Mouse (Mus musculus) thymus, adult 2 months (tissue): Measurements from ENCODE around the gene Il17rd.

Experiments
- CTCF ChIP-seq: fragments of 200-500 bp; IDR thresholded peaks from 2 replicates; pipeline ENCODE4 v1.5.1; 2012; ENCODE audit warnings: mild to moderate bottlenecking, control low read depth, low read length, moderate library complexity, borderline replicate concordance; ENCODE audit not compliant: control insufficient read depth, poor library complexity, insufficient read depth; ENCODE audit errors: extremely low read depth
- POLR2A ChIP-seq: fragments of 200-500 bp; IDR thresholded peaks from 2 replicates; pipeline ENCODE4 v1.6.1; 2012; ENCODE audit warnings: mild to moderate bottlenecking, low read length, control low read depth, moderate library complexity; ENCODE audit not compliant: control insufficient read depth, poor library complexity, insufficient read depth; ENCODE audit errors: extremely low read depth

DNA sequence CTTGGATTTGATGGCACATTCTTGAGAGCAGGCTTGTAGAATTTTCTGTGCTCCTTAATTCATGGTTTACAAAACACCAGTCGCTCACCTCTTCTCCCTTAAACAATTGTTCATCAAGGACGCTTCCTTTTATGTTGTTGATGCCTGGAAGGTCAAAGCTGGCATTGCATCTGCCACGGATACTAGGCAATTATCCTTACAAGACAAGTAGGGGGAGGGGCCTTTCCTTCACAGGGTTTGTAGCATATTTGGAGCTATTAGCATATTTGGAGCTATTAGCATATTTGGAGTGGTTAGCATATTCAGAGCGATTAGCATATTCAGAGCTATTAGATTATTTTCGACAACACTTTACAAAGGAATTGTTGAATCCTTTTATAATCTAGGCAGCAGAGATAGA lies 55.5 kb downstream of the Il17rd start:
- no peak for TF ChIP-seq CTCF
- no peak for TF ChIP-seq POLR2A
